Comparison of ENCODE assay signal across 9 mouse cellular contexts in the genomic region with DNA sequence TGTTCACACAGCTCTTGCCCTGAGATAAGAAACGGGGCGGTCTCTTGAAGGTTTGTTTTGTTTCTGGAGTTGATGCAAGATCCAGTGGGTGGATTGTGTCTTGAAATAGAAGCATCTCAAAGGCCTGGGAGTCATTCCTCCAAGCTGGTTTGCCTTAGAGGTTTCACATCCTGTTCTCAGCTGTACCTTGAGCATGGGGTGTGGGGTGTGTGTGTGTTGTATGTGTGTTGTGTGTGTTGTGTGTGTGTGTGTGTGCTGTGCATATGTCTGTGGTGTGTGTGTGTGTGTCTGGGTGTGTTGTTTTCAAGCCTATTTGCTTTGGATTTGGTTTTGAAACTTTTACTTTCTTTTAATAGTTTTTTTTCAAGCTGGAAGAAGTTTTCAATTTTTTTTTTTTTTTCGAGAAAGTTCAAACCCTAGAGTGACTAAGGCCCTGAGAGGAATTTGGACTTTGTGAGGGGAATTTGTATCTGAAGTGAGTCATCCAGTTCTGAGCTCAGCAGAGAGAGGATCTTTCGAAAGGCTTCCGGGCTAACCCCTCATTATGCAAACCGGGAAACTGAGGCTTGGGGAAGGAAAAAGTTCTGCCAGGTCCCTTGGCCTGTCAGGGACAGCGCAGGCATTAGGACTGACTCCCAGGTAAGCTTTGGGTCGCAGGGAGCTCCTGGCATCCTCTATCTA. TPM values are rescaled to one million over a fixed set of nuclear protein-coding genes. Genes with fewer than 3 reads are reported as not detected.
DNase-seq lines count a peak whose midpoint lies in the region; ATAC-seq and TF ChIP-seq lines count a peak whose summit lies in the region.
"Had no signal": no experiment of that assay in that cellular context is flagged by ENCODE, and none has a peak within 500 bp of the region (broad histone marks: within the 10 kb centered on the region; RNA-seq: fewer than 3 reads in every experiment).

No protein-coding gene starts in this region.

- ATAC-seq in liver, embryonic 11.5 days (replicated peaks; ENCODE audit: low FRiP score), result no peak
- peak; percentile 85 for ATAC-seq in megakaryocyte, adult 5-6 weeks (ENCODE audit: poor library complexity, severe bottlenecking)
- no peak for ATAC-seq in forebrain, embryonic 11.5 days (replicated peaks; ENCODE audit: low FRiP score)

- TF ChIP-seq POLR2A in liver, adult 2 months (IDR thresholded peaks at IDR 0.05; ENCODE audit: extremely low read depth, insufficient read depth, low read length), result no peak
- TF ChIP-seq POLR2A in CH12.LX (IDR thresholded peaks at IDR 0.05; ENCODE audit: low read depth, low read length), result 0 out of 2 replicates have a peak, but pooled peaks have one; percentile 27

- peaks cover 20% of the 10 kb centered on the region for H3K4me1 ChIP-seq in liver, adult 2 months (ENCODE audit: control insufficient read depth, insufficient read depth, low read length)
- H3K4me1 ChIP-seq in liver, embryonic 11.5 days (replicated peaks; ENCODE audit: control insufficient read depth, insufficient read depth, low read length), result peaks cover 11% of the 10 kb centered on the region
- H3K4me1 ChIP-seq in CH12.LX (ENCODE audit: control insufficient read depth in 1 of 2, insufficient read depth in 2 of 2), result peaks cover 45 to 90% of the 10 kb centered on the region in 2 experiments
- peaks cover 69% of the 10 kb centered on the region for H3K4me1 ChIP-seq in heart, embryonic 10.5 days
- H3K4me1 ChIP-seq in forebrain, embryonic 11.5 days (replicated peaks; ENCODE audit: control insufficient read depth, insufficient read depth, low read length), result no peaks in the 10 kb centered on the region

- no peaks in the 10 kb centered on the region for H3K27me3 ChIP-seq in liver, adult 2 months (ENCODE audit: control insufficient read depth, insufficient read depth, low read length)
- peaks cover 2% of the 10 kb centered on the region; the same call in 1 of the 2 replicates for H3K27me3 ChIP-seq in liver, embryonic 11.5 days (replicated peaks; ENCODE audit: control insufficient read depth, insufficient read depth, low read length)
- H3K27me3 ChIP-seq in CH12.LX (replicated peaks), result peaks cover 2% of the 10 kb centered on the region
- H3K27me3 ChIP-seq in heart, embryonic 10.5 days (ENCODE audit: insufficient read depth, poor library complexity, severe bottlenecking), result no peaks in the 10 kb centered on the region
- H3K27me3 ChIP-seq in forebrain, embryonic 11.5 days (ENCODE audit: control insufficient read depth, insufficient read depth, low read length), result no peaks in the 10 kb centered on the region
- H3K27me3 ChIP-seq: neural tube, embryonic 12.5 days had no signal

- dilution Hi-C loops in CH12.LX (cut with MboI; ENCODE audit: extremely low pct_ligation_motif_present, extremely low pct_unique_long_range_greater_than_20kb, low sequenced_read_pairs), result no loop called here

- in situ Hi-C loops in CH12.LX (cut with MboI; ENCODE audit: low pct_ligation_motif_present, low pct_unique_long_range_greater_than_20kb, low sequenced_read_pairs), result no loop called here

- H3K27ac ChIP-seq in liver, adult 2 months (replicated peaks; ENCODE audit: insufficient read depth, low read depth, low read length), result peak overlapping the region; percentile 76
- H3K27ac ChIP-seq in liver, embryonic 11.5 days (ENCODE audit: low read depth, low read length), result no peak overlapping the region
- H3K27ac ChIP-seq in CH12.LX (ENCODE audit: insufficient read depth, low read depth), result peak overlapping the region; percentile 100
- H3K27ac ChIP-seq in heart, embryonic 10.5 days, result peak overlapping the region; percentile 74
- no peak overlapping the region for H3K27ac ChIP-seq in forebrain, embryonic 11.5 days (ENCODE audit: low read depth, low read length)
- H3K27ac ChIP-seq: neural tube, embryonic 12.5 days had no signal

- H3K4me3 ChIP-seq in liver, adult 2 months (ENCODE audit: insufficient read depth, low read depth, low read length), result no peak overlapping the region
- no peak overlapping the region for H3K4me3 ChIP-seq in liver, embryonic 11.5 days (ENCODE audit: low read depth, low read length)
- no peak overlapping the region for H3K4me3 ChIP-seq in CH12.LX (replicated peaks in 1 of 3; ENCODE audit: low read depth in 2 of 3, low read length in 2 of 3, poor library complexity in 1 of 3)
- H3K4me3 ChIP-seq in heart, embryonic 10.5 days, result no peak overlapping the region
- no peak overlapping the region for H3K4me3 ChIP-seq in forebrain, embryonic 11.5 days (ENCODE audit: low read depth, low read length)
- H3K4me3 ChIP-seq: neural tube, embryonic 12.5 days had no signal

- TF ChIP-seq EP300 in CH12.LX (IDR thresholded peaks at IDR 0.05; ENCODE audit: low read length), result peak; percentile 88

- H3K9ac ChIP-seq in liver, adult 2 months (ENCODE audit: low read depth, low read length), result 0 out of 2 replicates have a peak overlapping the region, but pooled peaks have one; percentile 31
- H3K9ac ChIP-seq in liver, embryonic 11.5 days (ENCODE audit: low read depth, low read length), result no peak overlapping the region
- peak overlapping the region; percentile 68; the same call in 1 of the 2 replicates for H3K9ac ChIP-seq in CH12.LX (ENCODE audit: insufficient read depth, low read depth)
- H3K9ac ChIP-seq in forebrain, embryonic 11.5 days (ENCODE audit: low read length), result no peak overlapping the region
- H3K9ac ChIP-seq: neural tube, embryonic 12.5 days had no signal

- no peaks in the 10 kb centered on the region for H3K36me3 ChIP-seq in liver, adult 2 months (ENCODE audit: control insufficient read depth, insufficient read depth, low read length)
- H3K36me3 ChIP-seq in liver, embryonic 11.5 days (ENCODE audit: control insufficient read depth, insufficient read depth, low read length), result no peaks in the 10 kb centered on the region
- no peaks in the 10 kb centered on the region for H3K36me3 ChIP-seq in CH12.LX (replicated peaks in 1 of 2; ENCODE audit: control insufficient read depth in 1 of 2, insufficient read depth in 1 of 2, low read length in 1 of 2)
- H3K36me3 ChIP-seq in heart, embryonic 10.5 days, result no peaks in the 10 kb centered on the region
- H3K36me3 ChIP-seq in forebrain, embryonic 11.5 days (ENCODE audit: control insufficient read depth, insufficient read depth, low read length), result no peaks in the 10 kb centered on the region
- H3K36me3 ChIP-seq: neural tube, embryonic 12.5 days had no signal

- TF ChIP-seq CTCF in liver, adult 2 months (IDR thresholded peaks at IDR 0.05; ENCODE audit: low read depth, low read length), result no peak
- TF ChIP-seq CTCF in CH12.LX (conservative IDR thresholded peaks at IDR 0.05 in 1 of 2, IDR thresholded peaks at IDR 0.05 in 1 of 2; ENCODE audit: low read depth in 2 of 2, low read length in 2 of 2), result no peak

- 34% methylated on average over 8 of the region's 8 CpGs for WGBS in liver, adult 2 months
- 50% methylated on average over 8 of the region's 8 CpGs for WGBS in liver, embryonic 11.5 days
- WGBS in heart, embryonic 10.5 days, result 43% methylated on average over 8 of the region's 8 CpGs
- WGBS in forebrain, embryonic 11.5 days, result 71% methylated on average over 8 of the region's 8 CpGs

- TF ChIP-seq RAD21 in CH12.LX (IDR thresholded peaks at IDR 0.05; ENCODE audit: low read depth, low read length), result no peak

- DNase-seq in liver, adult 2 months (ENCODE audit: extremely low read depth, low read depth, low spot score), result peak; percentile 83
- DNase-seq in liver, embryonic 11.5 days (ENCODE audit: low spot score), result no peak
- peak; percentile 86 for DNase-seq in CH12.LX (ENCODE audit: extremely low read depth)
- no peak for DNase-seq in heart, embryonic 10.5 days (ENCODE audit: low spot score)
- no peak for DNase-seq in spleen, adult 18-20 months
- DNase-seq in forebrain, embryonic 11.5 days (ENCODE audit: low spot score), result no peak
- no peak for DNase-seq in embryo, embryonic 10 days (ENCODE audit: low spot score)

- H3K9me3 ChIP-seq in liver, embryonic 11.5 days (ENCODE audit: control insufficient read depth, low read length), result no peaks in the 10 kb centered on the region
- H3K9me3 ChIP-seq in CH12.LX (replicated peaks; ENCODE audit: low read length), result no peaks in the 10 kb centered on the region
- no peaks in the 10 kb centered on the region for H3K9me3 ChIP-seq in heart, embryonic 10.5 days
- H3K9me3 ChIP-seq in forebrain, embryonic 11.5 days (ENCODE audit: control insufficient read depth, low read length), result no peaks in the 10 kb centered on the region
- H3K9me3 ChIP-seq: neural tube, embryonic 12.5 days had no signal

- H3K79me2 ChIP-seq in liver, adult 2 months (ENCODE audit: control insufficient read depth, insufficient read depth, low read length), result no peaks in the 10 kb centered on the region
- H3K79me2 ChIP-seq in CH12.LX (replicated peaks; ENCODE audit: control insufficient read depth, extremely low read depth, insufficient read depth, poor library complexity, severe bottlenecking), result no peaks in the 10 kb centered on the region

- H3K4me2 ChIP-seq in liver, embryonic 11.5 days, result no peak overlapping the region
- peak overlapping the region; percentile 48 for H3K4me2 ChIP-seq in CH12.LX (ENCODE audit: insufficient read depth, low read depth, poor library complexity, severe bottlenecking)
- H3K4me2 ChIP-seq in forebrain, embryonic 11.5 days (ENCODE audit: low read depth, low read length, severe bottlenecking), result no peak overlapping the region
- H3K4me2 ChIP-seq: neural tube, embryonic 12.5 days had no signal

RNA-seq across cellular contexts. Expression of a gene that starts 20.0 kb away (rescaled TPM):
- 33.2 and 47.4 TPM in 2 replicates for total RNA-seq in liver, adult 2 months (2014; rRNA removed)
- 181 and 274 TPM in 2 replicates for polyA plus RNA-seq in liver, adult 2 months (2012; rRNA removed)
- 191 and 200 TPM in 2 replicates for polyA plus RNA-seq in liver, embryonic 11.5 days (2014; fragmentation: Nextera tagmentation; extraction: Ambion mirVana)
- 41.1 and 85.5 TPM in 2 replicates for total RNA-seq in CH12.LX (2012; rRNA removed)
- 96.0 and 116 TPM in 2 replicates for total RNA-seq in CH12.LX (2014; rRNA removed)
- 17.6 and 18.3 TPM in 2 replicates for polyA plus RNA-seq in CH12.LX (2012; ENCODE audit: insufficient read length, low read depth)
- 324 and 492 TPM in 2 replicates for polyA plus RNA-seq in heart, embryonic 10.5 days (2016; fragmentation: Nextera tagmentation; extraction: Ambion mirVana)
- 1.9 and 2.0 TPM in 2 replicates for total RNA-seq in megakaryocyte, adult 5-6 weeks (2015)
- total RNA-seq in megakaryocyte, adult 5-6 weeks (2017), result 0.77 and 1.8 TPM in 2 replicates
- polyA plus RNA-seq in forebrain, embryonic 11.5 days (2014; fragmentation: Nextera tagmentation; extraction: Ambion mirVana), result 351 and 380 TPM in 2 replicates

RNA-seq across cellular contexts. Expression of a gene that starts 48.9 kb away (rescaled TPM):
- total RNA-seq in liver, adult 2 months (2014; rRNA removed), result 0.40 and 0.46 TPM in 2 replicates
- polyA plus RNA-seq in liver, adult 2 months (2012; rRNA removed), result 0.75 and 0.76 TPM in 2 replicates
- 9.0 and 9.2 TPM in 2 replicates for polyA plus RNA-seq in liver, embryonic 11.5 days (2014; fragmentation: Nextera tagmentation; extraction: Ambion mirVana)
- total RNA-seq in CH12.LX (2012; rRNA removed) (7.2 and 7.6 TPM in 2 replicates), CH12.LX (2014; rRNA removed) (4.4 and 4.9 TPM in 2 replicates)
- 3.9 and 6.1 TPM in 2 replicates for polyA plus RNA-seq in CH12.LX (2012; ENCODE audit: insufficient read length, low read depth)
- polyA plus RNA-seq in heart, embryonic 10.5 days (2016; fragmentation: Nextera tagmentation; extraction: Ambion mirVana), result 6.3 and 6.6 TPM in 2 replicates
- total RNA-seq in megakaryocyte, adult 5-6 weeks (2015), result 78.1 and 107 TPM in 2 replicates
- total RNA-seq in megakaryocyte, adult 5-6 weeks (2017), result 59.4 and 63.6 TPM in 2 replicates
- polyA plus RNA-seq in forebrain, embryonic 11.5 days (2014; fragmentation: Nextera tagmentation; extraction: Ambion mirVana), result 9.4 and 10.2 TPM in 2 replicates

Comparison
In these comparisons a context has a peak if more than half of its experiments do, and no peak if none do; other contexts are left out.
1. DNase-seq: peak in liver, adult 2 months (single experiment) and CH12.LX (single experiment); none in liver, embryonic 11.5 days (single experiment), heart, embryonic 10.5 days (single experiment), spleen, adult 18-20 months (0 of 2), forebrain, embryonic 11.5 days (single experiment) and embryo, embryonic 10 days (single experiment).
2. H3K27ac ChIP-seq: peak in liver, adult 2 months (single experiment), CH12.LX (single experiment) and heart, embryonic 10.5 days (single experiment); none in liver, embryonic 11.5 days (single experiment) and forebrain, embryonic 11.5 days (single experiment).
3. H3K9ac ChIP-seq: peak in liver, adult 2 months (single experiment) and CH12.LX (single experiment); none in liver, embryonic 11.5 days (single experiment) and forebrain, embryonic 11.5 days (single experiment).